Mouse (Mus musculus): ENCODE results near the gene Slc22a14.

DNA sequence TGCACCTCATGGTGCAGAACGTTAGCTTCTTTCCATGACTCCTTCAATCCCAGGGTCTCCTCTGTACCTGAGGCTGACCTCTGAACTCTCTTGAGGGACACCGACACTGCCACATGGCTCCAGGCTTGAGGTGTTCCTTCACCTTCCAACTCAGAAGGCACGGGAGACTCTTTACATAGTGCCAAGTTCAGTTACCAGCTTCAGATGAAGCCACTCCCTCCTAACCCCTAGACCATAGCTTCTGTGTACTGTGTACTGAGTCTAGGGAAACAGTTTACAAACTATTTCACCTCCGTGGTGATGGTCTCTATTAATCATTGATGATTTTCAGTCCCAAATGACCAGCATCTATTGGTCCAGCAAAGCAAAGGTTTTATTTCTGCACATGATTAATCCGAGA is 163.7 kb downstream of the Slc22a14 start:
- TF ChIP-seq CTCF (IDR thresholded peaks at IDR 0.05; ENCODE audit: low read depth, low read length) (no peak), POLR2A (IDR thresholded peaks at IDR 0.05; ENCODE audit: extremely low read depth, insufficient read depth, low read length) (no peak)
